Mouse (Mus musculus) spleen, postnatal 0 days (tissue): Measurements from ENCODE around the gene Ablim1. TPM values are rescaled to one million over a fixed set of nuclear protein-coding genes. Genes with fewer than 3 reads are reported as not detected.

ENCODE experiments used
- polyA plus RNA-seq: library from polyadenylated mRNA; unstranded; fragments of >200 nt; fragmentation: Nextera tagmentation; extraction: Ambion mirVana; gene quantifications from 2 replicates; pipeline ENCODE4 v1.2.1, GENCODE M21; 2015

Gene Ablim1
- polyA plus RNA-seq, result 9.4 and 11.9 TPM in 2 replicates

DNA sequence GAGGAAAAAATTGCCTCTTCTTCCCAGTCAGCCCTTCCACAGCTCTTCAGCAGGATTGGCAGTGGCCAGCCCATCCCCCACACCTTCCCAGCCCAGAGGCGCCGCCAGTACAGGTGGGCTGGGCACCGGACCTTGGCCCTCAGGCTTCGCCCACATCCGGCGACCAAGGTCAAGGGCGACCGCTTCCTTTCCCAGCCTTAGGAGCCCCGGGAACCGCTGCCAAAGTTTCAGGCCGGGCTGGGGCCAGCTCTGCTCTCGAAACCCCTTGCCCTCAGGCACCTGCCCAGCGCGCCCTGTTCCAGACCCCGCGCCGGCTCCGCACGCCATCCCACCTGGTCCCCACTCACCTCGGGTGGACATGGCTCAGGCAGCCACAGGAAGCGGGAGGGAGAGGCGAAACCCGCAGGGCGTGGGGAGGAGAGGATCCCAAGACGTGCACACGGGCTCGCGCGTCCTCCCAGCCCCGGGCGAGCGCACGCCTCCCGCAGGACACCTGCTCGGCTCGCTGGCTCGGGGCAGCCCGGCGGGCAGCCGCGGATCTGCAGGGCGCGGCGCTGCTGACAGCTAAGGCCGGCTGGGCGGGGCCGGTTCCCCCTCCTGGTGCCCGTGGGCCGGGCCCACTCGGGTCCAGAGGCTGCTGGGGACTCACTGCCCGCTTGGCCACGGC is at the start of gene Ablim1:
Gene Ablim1, minus strand, starts transcription at position 574 of the 667 bp plus-strand sequence.

DNA sequence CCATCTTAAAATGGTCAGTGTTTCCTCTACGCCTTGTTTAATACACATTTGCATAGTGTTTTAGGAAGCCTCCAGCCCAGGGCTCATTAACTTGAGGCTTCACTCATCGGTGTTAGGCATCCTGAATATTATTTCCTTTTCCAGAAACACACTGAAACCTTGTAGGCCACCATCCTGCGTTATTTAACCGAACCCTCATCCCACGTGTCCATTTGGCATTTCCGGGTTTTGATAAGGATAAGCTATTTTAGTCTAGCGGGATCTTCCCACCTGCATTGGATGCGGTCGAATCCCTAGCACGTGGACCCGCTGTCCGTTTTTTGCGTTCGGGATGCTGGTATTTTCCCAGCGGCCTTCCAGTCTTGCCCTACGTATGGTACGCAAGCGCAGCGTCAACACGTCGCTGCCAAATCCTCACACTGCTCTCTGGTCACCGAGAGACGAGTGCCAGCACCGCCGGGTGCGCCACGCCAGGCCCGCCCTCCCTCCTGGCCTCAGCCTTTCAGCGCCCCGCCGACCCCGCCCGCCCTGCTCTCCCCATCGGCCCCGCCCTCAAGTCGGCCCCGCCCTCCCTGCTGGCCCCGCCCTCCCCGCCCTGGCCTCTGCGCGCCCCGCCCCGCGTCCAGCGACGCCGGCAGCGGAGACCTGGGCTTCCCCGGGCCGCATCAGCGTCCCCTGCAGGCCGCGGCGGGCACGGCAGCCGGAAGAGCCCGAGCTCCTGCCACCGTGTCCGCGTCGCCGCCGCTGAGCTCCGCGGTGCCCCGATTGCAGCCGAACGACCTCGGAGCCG is 45.8 kb upstream of the Ablim1 start, which contains the start of gene Fam160b1:
Gene Fam160b1, plus strand, starts transcription at position 340 of the 790 bp plus-strand sequence.

DNA sequence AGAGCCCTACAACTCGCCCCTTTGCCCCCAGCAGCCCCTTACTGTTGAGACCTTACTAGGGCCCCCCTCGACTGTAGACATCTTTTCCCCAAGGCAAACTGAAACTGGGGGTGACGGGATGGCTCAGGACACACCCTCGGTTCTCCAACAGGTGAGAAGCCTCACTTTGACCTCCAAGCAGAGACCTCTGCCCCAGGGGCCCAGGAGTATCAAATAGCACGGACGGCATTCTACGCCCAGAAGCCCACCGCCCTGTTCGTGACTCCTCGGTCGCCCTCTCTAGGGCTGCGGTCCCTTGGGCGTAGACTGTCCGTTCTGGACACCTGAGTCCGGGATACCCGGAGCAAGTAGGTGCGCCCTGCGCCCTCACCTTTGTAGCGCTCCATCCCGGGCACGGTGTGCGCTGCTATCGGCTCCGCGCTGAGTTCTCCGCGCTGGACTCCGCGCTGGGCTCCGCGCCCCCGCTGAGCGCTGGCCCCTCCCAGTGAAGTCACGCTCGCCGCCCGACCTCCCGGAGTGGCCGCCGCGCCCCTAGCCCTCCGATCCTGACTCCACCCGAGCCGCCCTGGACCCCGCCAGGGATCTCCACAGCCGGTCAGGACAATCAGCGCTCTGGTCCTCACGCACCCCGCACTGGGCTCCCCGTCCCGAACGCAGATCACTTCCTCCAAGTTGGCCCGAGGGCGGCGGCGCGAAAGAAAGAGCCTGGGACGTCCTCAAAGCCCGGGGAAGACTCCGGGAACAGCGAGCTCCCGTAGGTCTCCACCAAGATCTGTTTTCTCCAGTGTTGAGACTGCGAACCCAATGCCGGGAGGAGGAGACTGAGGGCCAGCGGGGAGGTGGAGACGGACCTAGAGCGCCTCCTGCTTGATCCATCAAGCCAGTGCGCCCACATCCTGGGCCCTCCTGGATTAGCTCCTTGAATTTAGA is 306.7 kb downstream of the Ablim1 start, which contains the start of gene Afap1l2:
Gene Afap1l2, minus strand, starts transcription at position 448 of the 930 bp plus-strand sequence.

Other genes starting within 250 kb of the Ablim1 start
- gene Fam160b1, start 45.8 kb upstream of the Ablim1 start, polyA plus RNA-seq, result 7.3 and 9.5 TPM in 2 replicates
- gene Trub1, start 138.0 kb upstream of the Ablim1 start, polyA plus RNA-seq, result 7.5 and 13.3 TPM in 2 replicates